Mouse (Mus musculus): Measurements from ENCODE around the gene Prss16.

Gene Prss16

GRCm38 (mm10) chr13:22036149-22036956, 26.8 kb upstream of the Prss16 start:
- no peak for ATAC-seq (ENCODE audit: insufficient number of reproducible peaks, low FRiP score, low TSS enrichment)

- ATAC-seq (ENCODE audit: insufficient number of reproducible peaks, low FRiP score, low TSS enrichment): peak; percentile 100
Observed at GRCm38 (mm10) chr13:22035267-22036148, 26.0 kb upstream of the Prss16 start, which contains the start of the genes Hist1h2ah and Hist1h2bk. TSS of gene Hist1h2ah (minus strand) at chr13:22035568. TSS of gene Hist1h2bk (plus strand) at chr13:22035870.

GRCm38 (mm10) chr13:22034443-22035266, 25.1 kb upstream of the Prss16 start:
- ATAC-seq (ENCODE audit: insufficient number of reproducible peaks, low FRiP score, low TSS enrichment): no peak

GRCm38 (mm10) chr13:22033741-22034442, 24.4 kb upstream of the Prss16 start:
- no peak for ATAC-seq (ENCODE audit: insufficient number of reproducible peaks, low FRiP score, low TSS enrichment)

- ATAC-seq (ENCODE audit: insufficient number of reproducible peaks, low FRiP score, low TSS enrichment): no peak
Observed at GRCm38 (mm10) chr13:22030493-22030892, 21.0 kb upstream of the Prss16 start.

GRCm38 (mm10) chr13:22029928-22030327, 20.4 kb upstream of the Prss16 start:
- ATAC-seq (ENCODE audit: insufficient number of reproducible peaks, low FRiP score, low TSS enrichment): no peak

GRCm38 (mm10) chr13:22028673-22029460, 19.3 kb upstream of the Prss16 start:
- peak; percentile 88 for ATAC-seq (ENCODE audit: insufficient number of reproducible peaks, low FRiP score, low TSS enrichment)

GRCm38 (mm10) chr13:22026058-22027031, 16.8 kb upstream of the Prss16 start:
- no peak for ATAC-seq (ENCODE audit: insufficient number of reproducible peaks, low FRiP score, low TSS enrichment)

GRCm38 (mm10) chr13:22022241-22022640, 12.7 kb upstream of the Prss16 start:
- ATAC-seq (ENCODE audit: insufficient number of reproducible peaks, low FRiP score, low TSS enrichment): no peak

- ATAC-seq (ENCODE audit: insufficient number of reproducible peaks, low FRiP score, low TSS enrichment): no peak
Observed at GRCm38 (mm10) chr13:22021581-22021980, 12.0 kb upstream of the Prss16 start.

- ATAC-seq (ENCODE audit: insufficient number of reproducible peaks, low FRiP score, low TSS enrichment): no peak
Observed at GRCm38 (mm10) chr13:22020901-22021339, 11.4 kb upstream of the Prss16 start.

GRCm38 (mm10) chr13:22019934-22020835, 10.6 kb upstream of the Prss16 start:
- no peak for ATAC-seq (ENCODE audit: insufficient number of reproducible peaks, low FRiP score, low TSS enrichment)

- ATAC-seq (ENCODE audit: insufficient number of reproducible peaks, low FRiP score, low TSS enrichment): no peak
Observed at GRCm38 (mm10) chr13:22015479-22016450, 6.2 kb upstream of the Prss16 start.

GRCm38 (mm10) chr13:22014411-22014845, 4.9 kb upstream of the Prss16 start:
- no peak for ATAC-seq (ENCODE audit: insufficient number of reproducible peaks, low FRiP score, low TSS enrichment)

GRCm38 (mm10) chr13:22013716-22014115, 4.2 kb upstream of the Prss16 start:
- no peak for ATAC-seq (ENCODE audit: insufficient number of reproducible peaks, low FRiP score, low TSS enrichment)

- no peak for ATAC-seq (ENCODE audit: insufficient number of reproducible peaks, low FRiP score, low TSS enrichment)
Observed at GRCm38 (mm10) chr13:22008707-22009106, 835 bp downstream of the Prss16 start.

Measured in cerebellum, adult (tissue).